Mouse (Mus musculus): Measurements from ENCODE around the gene Tmtc1.

DNA sequence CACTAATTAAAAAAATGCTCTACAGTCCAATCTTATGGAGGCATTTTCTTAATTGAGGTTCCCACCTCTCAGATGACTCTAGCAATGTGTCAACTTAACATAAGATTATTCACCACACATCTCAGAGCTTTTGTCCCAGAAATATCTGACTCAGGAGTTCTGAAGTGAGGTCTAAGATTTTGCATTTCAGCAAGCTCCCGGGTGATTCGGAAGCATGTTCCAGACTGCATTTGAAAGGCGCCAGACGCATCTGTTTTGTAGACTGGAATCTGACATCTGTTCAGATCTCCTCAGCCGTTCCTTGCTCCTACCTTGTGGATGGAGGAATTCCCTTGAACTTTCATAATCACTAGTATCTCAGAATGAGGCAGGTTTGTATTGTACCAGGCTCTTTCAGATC is 47.7 kb upstream of the Tmtc1 start:
- no peak for TF ChIP-seq POLR2A (IDR thresholded peaks at IDR 0.05; ENCODE audit: borderline replicate concordance, low read depth, low read length)
- no peak for TF ChIP-seq CTCF (IDR thresholded peaks at IDR 0.05; ENCODE audit: low read depth, low read length)

Measured in bone marrow macrophage, adult 2 months (primary cell).